Mouse (Mus musculus): ENCODE measurements around the gene Dgkg. TPM values are rescaled to one million over a fixed set of nuclear protein-coding genes. Genes with fewer than 3 reads are reported as not detected.

Gene Dgkg
- total and polyA plus RNA-seq, 3 experiments: 0.33 TPM; not detected in 2

DNA sequence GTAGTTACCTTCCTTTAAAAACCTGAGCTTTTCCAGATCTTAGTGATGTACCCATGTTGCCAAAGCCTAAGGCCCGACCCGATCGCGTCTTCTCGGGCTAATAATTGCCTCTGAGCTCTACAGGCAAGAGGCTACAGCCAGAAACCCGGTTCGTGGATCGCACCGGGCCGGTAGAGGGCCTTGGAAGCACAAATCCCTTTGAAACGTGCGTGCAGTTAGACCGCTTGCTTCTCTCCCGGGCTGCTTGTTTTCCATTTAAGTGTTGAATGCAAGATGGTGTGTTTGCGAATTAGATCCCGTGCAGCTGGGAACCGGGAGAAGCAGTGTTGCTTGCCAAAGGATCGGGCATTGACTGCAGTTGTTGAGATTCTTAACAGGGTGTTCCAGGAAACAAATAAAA is 216.8 kb downstream of the Dgkg start:
- no peak for TF ChIP-seq POLR2AphosphoS5 (IDR thresholded peaks at IDR 0.05; ENCODE audit: insufficient replicate concordance, low read depth, low read length)
- no peak for TF ChIP-seq GATA1 (IDR thresholded peaks at IDR 0.05; ENCODE audit: borderline replicate concordance, low read length)
- no peak for TF ChIP-seq CTCF (IDR thresholded peaks at IDR 0.05; ENCODE audit: low read depth, low read length)
- TF ChIP-seq GATA2 (IDR thresholded peaks at IDR 0.05; ENCODE audit: borderline replicate concordance, low read depth, low read length): no peak
- TF ChIP-seq TAL1 (conservative IDR thresholded peaks at IDR 0.05; ENCODE audit: low read depth, low read length): no peak
- DNase-seq (ENCODE audit: low spot score) (peak; percentile 15), ATAC-seq (ENCODE audit: extremely low read depth, insufficient number of reproducible peaks, low FRiP score, poor library complexity, severe bottlenecking) (no peak)
- H3K9me3 ChIP-seq (replicated peaks): no peaks in the 10 kb centered on the region
- peaks cover 4% of the 10 kb centered on the region for H3K36me3 ChIP-seq (replicated peaks)
- no peaks in the 10 kb centered on the region for H3K27me3 ChIP-seq (ENCODE audit: insufficient read depth, low read length)
- H3K4me3 ChIP-seq (ENCODE audit: low read depth, low read length): peak overlapping the region; percentile 83
- H3K4me1 ChIP-seq (ENCODE audit: insufficient read depth, low read depth, low read length): peaks cover 32% of the 10 kb centered on the region

GRCm38 (mm10) chr16:22439499-22440177 is 217.4 kb downstream of the Dgkg start, which contains the start of gene Etv5:
TSS of gene Etv5 (minus strand) at chr16:22439719.
- Histone ChIP-seq H3K9me3 (replicated peaks) (no peaks in the 10 kb centered on the region), H3K36me3 (replicated peaks) (peaks cover 10% of the 10 kb centered on the region), H3K27me3 (ENCODE audit: insufficient read depth, low read length) (no peaks in the 10 kb centered on the region), H3K4me3 (ENCODE audit: low read depth, low read length) (peak within 1 kb of the TSS; percentile 83), H3K4me1 (ENCODE audit: insufficient read depth, low read depth, low read length) (peaks cover 31% of the 10 kb centered on the region)
- ATAC-seq (ENCODE audit: extremely low read depth, insufficient number of reproducible peaks, low FRiP score, poor library complexity, severe bottlenecking) (peak; percentile 97), DNase-seq (ENCODE audit: low spot score) (peak; percentile 100)
- TF ChIP-seq CTCF (IDR thresholded peaks at IDR 0.05; ENCODE audit: low read depth, low read length): no peak
- no peak for TF ChIP-seq POLR2AphosphoS5 (IDR thresholded peaks at IDR 0.05; ENCODE audit: insufficient replicate concordance, low read depth, low read length)

GRCm38 (mm10) chr16:22438441-22439373 is 218.3 kb downstream of the Dgkg start:
- no peak for TF ChIP-seq GATA2 (IDR thresholded peaks at IDR 0.05; ENCODE audit: borderline replicate concordance, low read depth, low read length)
- TF ChIP-seq GATA1 (IDR thresholded peaks at IDR 0.05; ENCODE audit: borderline replicate concordance, low read length): no peak
- TF ChIP-seq CTCF (IDR thresholded peaks at IDR 0.05; ENCODE audit: low read depth, low read length): no peak
- TF ChIP-seq POLR2AphosphoS5 (IDR thresholded peaks at IDR 0.05; ENCODE audit: insufficient replicate concordance, low read depth, low read length): no peak
- no peak for TF ChIP-seq TAL1 (conservative IDR thresholded peaks at IDR 0.05; ENCODE audit: low read depth, low read length)
- ATAC-seq (ENCODE audit: extremely low read depth, insufficient number of reproducible peaks, low FRiP score, poor library complexity, severe bottlenecking): no peak
- DNase-seq (ENCODE audit: low spot score): peak; percentile 67
- no peaks in the 10 kb centered on the region for H3K9me3 ChIP-seq (replicated peaks)
- peaks cover 28% of the 10 kb centered on the region for H3K4me1 ChIP-seq (ENCODE audit: insufficient read depth, low read depth, low read length)
- H3K4me3 ChIP-seq (ENCODE audit: low read depth, low read length): peak overlapping the region; percentile 83
- H3K27me3 ChIP-seq (ENCODE audit: insufficient read depth, low read length): no peaks in the 10 kb centered on the region
- H3K36me3 ChIP-seq (replicated peaks): peaks cover 17% of the 10 kb centered on the region

- H3K27me3 ChIP-seq (ENCODE audit: insufficient read depth, low read length): no peaks in the 10 kb centered on the region
- peak; percentile 29; the same call in 1 of the 2 replicates for ATAC-seq (ENCODE audit: extremely low read depth, insufficient number of reproducible peaks, low FRiP score, poor library complexity, severe bottlenecking)
- peak; percentile 44 for DNase-seq (ENCODE audit: low spot score)
- TF ChIP-seq POLR2AphosphoS5 (IDR thresholded peaks at IDR 0.05; ENCODE audit: insufficient replicate concordance, low read depth, low read length) (no peak), CTCF (IDR thresholded peaks at IDR 0.05; ENCODE audit: low read depth, low read length) (no peak), GATA1 (IDR thresholded peaks at IDR 0.05; ENCODE audit: borderline replicate concordance, low read length) (no peak), GATA2 (IDR thresholded peaks at IDR 0.05; ENCODE audit: borderline replicate concordance, low read depth, low read length) (no peak), TAL1 (conservative IDR thresholded peaks at IDR 0.05; ENCODE audit: low read depth, low read length) (no peak)
- peaks cover 22% of the 10 kb centered on the region for H3K36me3 ChIP-seq (replicated peaks)
- no peak overlapping the region for H3K4me3 ChIP-seq (ENCODE audit: low read depth, low read length)
- H3K9me3 ChIP-seq (replicated peaks): no peaks in the 10 kb centered on the region
- peaks cover 39% of the 10 kb centered on the region for H3K4me1 ChIP-seq (ENCODE audit: insufficient read depth, low read depth, low read length)
These were observed 220.9 kb downstream of the Dgkg start for GRCm38 (mm10) chr16:22436106-22436505.

GRCm38 (mm10) chr16:22434530-22434929 is 222.5 kb downstream of the Dgkg start:
- H3K27me3 ChIP-seq (ENCODE audit: insufficient read depth, low read length): no peaks in the 10 kb centered on the region
- H3K4me1 ChIP-seq (ENCODE audit: insufficient read depth, low read depth, low read length): peaks cover 29% of the 10 kb centered on the region
- peaks cover 35% of the 10 kb centered on the region for H3K36me3 ChIP-seq (replicated peaks)
- no peak overlapping the region for H3K4me3 ChIP-seq (ENCODE audit: low read depth, low read length)
- DNase-seq (ENCODE audit: low spot score) (no peak), ATAC-seq (ENCODE audit: extremely low read depth, insufficient number of reproducible peaks, low FRiP score, poor library complexity, severe bottlenecking) (no peak)
- H3K9me3 ChIP-seq (replicated peaks): no peaks in the 10 kb centered on the region
- no peak for TF ChIP-seq TAL1 (conservative IDR thresholded peaks at IDR 0.05; ENCODE audit: low read depth, low read length)

GRCm38 (mm10) chr16:22433944-22434343 is 223.1 kb downstream of the Dgkg start:
- no peak for TF ChIP-seq GATA2 (IDR thresholded peaks at IDR 0.05; ENCODE audit: borderline replicate concordance, low read depth, low read length)
- Histone ChIP-seq H3K4me3 (ENCODE audit: low read depth, low read length) (no peak overlapping the region), H3K4me1 (ENCODE audit: insufficient read depth, low read depth, low read length) (peaks cover 33% of the 10 kb centered on the region), H3K27me3 (ENCODE audit: insufficient read depth, low read length) (no peaks in the 10 kb centered on the region), H3K9me3 (replicated peaks) (no peaks in the 10 kb centered on the region), H3K36me3 (replicated peaks) (peaks cover 41% of the 10 kb centered on the region)
- DNase-seq (ENCODE audit: low spot score): no peak
- no peak for ATAC-seq (ENCODE audit: extremely low read depth, insufficient number of reproducible peaks, low FRiP score, poor library complexity, severe bottlenecking)

All from G1E (cell line).